ENCODE assay signal across 19 mouse cellular contexts in genomic region chr13:91184226-91184625, GRCm38 (mm10). TPM values are rescaled to one million over a fixed set of nuclear protein-coding genes. Genes with fewer than 3 reads are reported as not detected.
A peak's percentile ranks its signal among the peaks of the same experiment; 100 is the strongest.
DNase-seq lines count a peak whose midpoint lies in the region; ATAC-seq and TF ChIP-seq lines count a peak whose summit lies in the region.
"Had no signal": no experiment of that assay in that cellular context is flagged by ENCODE, and none has a peak within 500 bp of the region (broad histone marks: within the 10 kb centered on the region; RNA-seq: fewer than 3 reads in every experiment).

No protein-coding gene starts in this region.

- H3K9me3 ChIP-seq in liver, postnatal 0 days (ENCODE audit: low read length), result no peaks in the 10 kb centered on the region
- H3K9me3 ChIP-seq in liver, embryonic 13.5 days (replicated peaks), result no peaks in the 10 kb centered on the region
- H3K9me3 ChIP-seq in forebrain, embryonic 11.5 days (ENCODE audit: control insufficient read depth, low read length), result no peaks in the 10 kb centered on the region
- H3K9me3 ChIP-seq: embryonic facial prominence, embryonic 12.5 days; forebrain, embryonic 12.5 days; hindbrain, embryonic 13.5 days had no signal

- no peak for ATAC-seq in liver, postnatal 0 days
- ATAC-seq in liver, embryonic 13.5 days (ENCODE audit: low read depth), result peak; percentile 84
- 0 out of 2 replicates have a peak, but pooled peaks have one; percentile 2 for ATAC-seq in megakaryocyte, adult 5-6 weeks (ENCODE audit: poor library complexity, severe bottlenecking)
- no peak for ATAC-seq in forebrain, embryonic 11.5 days (replicated peaks; ENCODE audit: low FRiP score)
- ATAC-seq: forebrain, embryonic 16.5 days; hindbrain, postnatal 0 days had no signal

- no peak for TF ChIP-seq EP300 in liver, postnatal 0 days (IDR thresholded peaks at IDR 0.05; ENCODE audit: low read depth)

- peak; percentile 51 for DNase-seq in liver
- DNase-seq in liver, postnatal 0 days, result no peak
- peak; percentile 29 for DNase-seq in liver, embryonic 13.5 days
- no peak for DNase-seq in kidney, postnatal 4 days
- no peak for DNase-seq in forebrain, embryonic 11.5 days (ENCODE audit: low spot score)
- DNase-seq in thymus, adult 2 months, result no peak
- DNase-seq: adrenal gland, adult 8-10 months; adrenal gland, postnatal 36 days; cerebellum, adult 8-10 months; cerebellum, postnatal 14 days; gastrocnemius, postnatal 14 days; heart, postnatal 10 days had no signal

- TF ChIP-seq CTCF in liver, postnatal 0 days (IDR thresholded peaks at IDR 0.05; ENCODE audit: low read depth), result no peak
- TF ChIP-seq CTCF in thymus, adult 2 months (IDR thresholded peaks at IDR 0.05; ENCODE audit: borderline replicate concordance, control insufficient read depth, extremely low read depth, insufficient read depth, low read length, poor library complexity), result no peak

- H3K9ac ChIP-seq in liver, postnatal 0 days (replicated peaks), result no peak overlapping the region
- no peak overlapping the region for H3K9ac ChIP-seq in liver, embryonic 13.5 days
- H3K9ac ChIP-seq in forebrain, embryonic 11.5 days (ENCODE audit: low read length), result no peak overlapping the region
- H3K9ac ChIP-seq: embryonic facial prominence, embryonic 12.5 days; forebrain, embryonic 12.5 days; hindbrain, embryonic 13.5 days had no signal

- no peak overlapping the region for H3K4me2 ChIP-seq in liver, postnatal 0 days (ENCODE audit: low read depth, low read length)
- no peak overlapping the region for H3K4me2 ChIP-seq in liver, embryonic 13.5 days
- H3K4me2 ChIP-seq in forebrain, embryonic 11.5 days (ENCODE audit: low read depth, low read length, severe bottlenecking), result no peak overlapping the region
- H3K4me2 ChIP-seq: embryonic facial prominence, embryonic 12.5 days; forebrain, embryonic 12.5 days; hindbrain, embryonic 13.5 days had no signal

- no peak overlapping the region for H3K4me3 ChIP-seq in liver, postnatal 0 days (ENCODE audit: low read depth, low read length)
- no peak overlapping the region for H3K4me3 ChIP-seq in liver, embryonic 13.5 days (replicated peaks)
- no peak overlapping the region for H3K4me3 ChIP-seq in forebrain, embryonic 11.5 days (ENCODE audit: low read depth, low read length)
- H3K4me3 ChIP-seq in thymus, adult 2 months (ENCODE audit: control insufficient read depth, insufficient read depth, low read length), result no peak overlapping the region
- H3K4me3 ChIP-seq: embryonic facial prominence, embryonic 12.5 days; forebrain, embryonic 12.5 days; hindbrain, embryonic 13.5 days had no signal

- H3K4me1 ChIP-seq in liver, postnatal 0 days (ENCODE audit: insufficient read depth), result no peaks in the 10 kb centered on the region
- H3K4me1 ChIP-seq in liver, embryonic 13.5 days (replicated peaks), result peaks cover 21% of the 10 kb centered on the region
- peaks cover 7% of the 10 kb centered on the region; the same call in 1 of the 2 replicates for H3K4me1 ChIP-seq in forebrain, embryonic 11.5 days (replicated peaks; ENCODE audit: control insufficient read depth, insufficient read depth, low read length)
- H3K4me1 ChIP-seq in thymus, adult 2 months (replicated peaks; ENCODE audit: control insufficient read depth, insufficient read depth, low read length), result no peaks in the 10 kb centered on the region

- no peaks in the 10 kb centered on the region for H3K36me3 ChIP-seq in liver, postnatal 0 days (replicated peaks; ENCODE audit: insufficient read depth, low read length)
- no peaks in the 10 kb centered on the region for H3K36me3 ChIP-seq in liver, embryonic 13.5 days
- no peaks in the 10 kb centered on the region for H3K36me3 ChIP-seq in forebrain, embryonic 11.5 days (ENCODE audit: control insufficient read depth, insufficient read depth, low read length)
- H3K36me3 ChIP-seq in thymus, adult 2 months (ENCODE audit: control insufficient read depth, insufficient read depth, low read length), result no peaks in the 10 kb centered on the region
- H3K36me3 ChIP-seq: embryonic facial prominence, embryonic 12.5 days; forebrain, embryonic 12.5 days; hindbrain, embryonic 13.5 days had no signal

- WGBS in liver, postnatal 0 days (ENCODE audit: insufficient replicate concordance), result 46% methylated on average over 3 of the region's 3 CpGs
- 27% methylated on average over 3 of the region's 3 CpGs for WGBS in liver, embryonic 13.5 days (ENCODE audit: insufficient replicate concordance)
- 76% methylated on average over 3 of the region's 3 CpGs for WGBS in forebrain, embryonic 11.5 days
- 98% methylated on average over 3 of the region's 3 CpGs for WGBS in thymus, adult 2 months

- H3K27ac ChIP-seq in liver, postnatal 0 days (ENCODE audit: low read depth), result no peak overlapping the region
- peak overlapping the region; percentile 24; the same call in 1 of the 2 replicates for H3K27ac ChIP-seq in liver, embryonic 13.5 days
- H3K27ac ChIP-seq in forebrain, embryonic 11.5 days (ENCODE audit: low read depth, low read length), result no peak overlapping the region
- no peak overlapping the region for H3K27ac ChIP-seq in thymus, adult 2 months (ENCODE audit: control insufficient read depth, insufficient read depth, low read length)
- H3K27ac ChIP-seq: embryonic facial prominence, embryonic 12.5 days; forebrain, embryonic 12.5 days; hindbrain, embryonic 13.5 days; hindbrain, postnatal 0 days had no signal

- no peak for TF ChIP-seq POLR2A in thymus, adult 2 months (IDR thresholded peaks at IDR 0.05; ENCODE audit: control insufficient read depth, extremely low read depth, insufficient read depth, low read length, poor library complexity)

- no peaks in the 10 kb centered on the region for H3K27me3 ChIP-seq in liver, postnatal 0 days (ENCODE audit: insufficient read depth, low read length)
- H3K27me3 ChIP-seq in liver, embryonic 13.5 days, result no peaks in the 10 kb centered on the region
- no peaks in the 10 kb centered on the region for H3K27me3 ChIP-seq in forebrain, embryonic 11.5 days (ENCODE audit: control insufficient read depth, insufficient read depth, low read length)
- no peaks in the 10 kb centered on the region for H3K27me3 ChIP-seq in thymus, adult 2 months (ENCODE audit: control insufficient read depth, insufficient read depth, low read length)
- H3K27me3 ChIP-seq: CH12.LX; embryonic facial prominence, embryonic 12.5 days; forebrain, embryonic 12.5 days; hindbrain, embryonic 13.5 days had no signal

RNA-seq across cellular contexts. Expression of gene Atg10, which starts 39.5 kb away (rescaled TPM):
- polyA plus RNA-seq in liver, postnatal 0 days (2015; fragmentation: Nextera tagmentation; extraction: Ambion mirVana), result 4.8 and 5.5 TPM in 2 replicates
- 4.1 and 4.3 TPM in 2 replicates for polyA plus RNA-seq in liver, embryonic 13.5 days (2015; fragmentation: Nextera tagmentation; extraction: Ambion mirVana)
- 10.0 and 11.4 TPM in 2 replicates for total RNA-seq in megakaryocyte, adult 5-6 weeks (2015)
- 7.5 TPM in 2 replicates for total RNA-seq in megakaryocyte, adult 5-6 weeks (2017)
- 12.8 and 13.0 TPM in 2 replicates for polyA plus RNA-seq in forebrain, embryonic 11.5 days (2014; fragmentation: Nextera tagmentation; extraction: Ambion mirVana)
- polyA plus RNA-seq in thymus, adult 2 months (2012; rRNA removed), result 1.4 and 1.6 TPM in 2 replicates

Comparison
In these comparisons a context has a peak if more than half of its experiments do, and no peak if none do; other contexts are left out.
1. DNase-seq: peak in liver (single experiment) and liver, embryonic 13.5 days (single experiment); none in liver, postnatal 0 days (single experiment), kidney, postnatal 4 days (0 of 2), forebrain, embryonic 11.5 days (single experiment) and thymus, adult 2 months (single experiment).
2. ATAC-seq: peak in liver, embryonic 13.5 days (single experiment) and megakaryocyte, adult 5-6 weeks (single experiment); none in liver, postnatal 0 days (single experiment) and forebrain, embryonic 11.5 days (single experiment).